Mouse (Mus musculus): ENCODE data around the gene Alx1. TPM values are rescaled to one million over a fixed set of nuclear protein-coding genes. Genes with fewer than 3 reads are reported as not detected.

Alx1 gene
- polyA plus RNA-seq, 1 experiment from 2014 or later: 0.28 TPM

DNA sequence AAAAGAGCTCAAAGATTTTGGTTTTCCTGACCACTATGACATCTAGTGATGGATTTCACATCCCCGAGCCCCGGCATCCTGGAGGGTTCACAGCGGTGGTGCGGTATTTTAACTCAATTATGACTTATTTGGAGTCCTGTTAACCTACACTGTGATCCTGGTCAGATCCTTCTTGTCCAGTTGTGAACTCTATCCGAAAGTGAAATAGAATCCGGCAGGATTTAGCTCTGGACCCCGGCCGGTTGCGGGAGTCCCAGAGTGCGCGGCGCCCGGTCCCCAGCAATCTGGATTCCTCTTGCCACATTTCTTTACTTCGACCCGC is 2.1 kb downstream of the Alx1 start:
- WGBS: under 1% methylated on average over 15 of the region's 15 CpGs
- ATAC-seq: no peak
- Histone ChIP-seq H3K27ac (ENCODE audit: low read length) (no peak overlapping the region), H3K9ac (ENCODE audit: low read depth, low read length) (no peak overlapping the region), H3K4me1 (ENCODE audit: control insufficient read depth, insufficient read depth, low read length) (peaks cover 5% of the 10 kb centered on the region; the same call in 1 of the 2 replicates), H3K36me3 (ENCODE audit: control insufficient read depth, insufficient read depth, low read length) (no peaks in the 10 kb centered on the region), H3K4me2 (ENCODE audit: low read length) (peak overlapping the region; percentile 33), H3K27me3 (ENCODE audit: control insufficient read depth, insufficient read depth, low read depth, low read length) (peaks cover 44% of the 10 kb centered on the region), H3K9me3 (replicated peaks; ENCODE audit: control insufficient read depth, low read length, poor library complexity, severe bottlenecking) (no peaks in the 10 kb centered on the region), H3K4me3 (ENCODE audit: low read depth, low read length) (peak overlapping the region; percentile 1; the same call in 1 of the 2 replicates)

DNA sequence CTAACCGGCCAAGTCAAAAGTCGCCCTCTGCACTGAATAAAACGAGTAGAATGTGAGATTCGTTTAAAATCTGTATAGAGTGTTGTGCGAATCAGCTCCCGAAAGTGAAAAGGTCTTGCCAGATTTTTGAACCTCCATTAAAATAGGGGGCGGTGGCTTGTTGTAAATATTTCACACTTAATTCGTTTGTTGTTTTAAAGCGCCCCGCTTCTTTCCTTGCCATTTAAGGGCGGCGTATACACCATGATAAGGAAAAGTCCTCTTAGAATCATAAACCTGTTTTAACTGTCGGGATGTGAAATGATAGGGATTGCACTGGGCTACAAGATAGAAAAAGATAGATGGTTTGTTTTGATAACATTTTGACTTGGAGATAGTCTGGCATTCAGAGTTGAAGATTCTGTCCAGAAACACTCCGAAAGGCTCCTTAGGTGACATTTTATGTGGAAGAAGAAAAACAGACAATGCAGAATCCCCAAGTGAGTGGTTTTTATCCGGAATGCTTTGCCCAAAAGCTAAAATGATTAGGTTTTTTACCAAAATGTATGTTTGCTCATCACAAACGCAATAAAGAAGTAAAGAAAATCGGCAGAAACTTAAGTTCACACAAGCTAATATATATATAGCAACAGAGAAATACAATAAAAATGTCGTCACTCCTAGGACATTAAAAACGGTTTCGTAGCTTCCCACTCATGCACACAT is 2.6 kb downstream of the Alx1 start:
- Histone ChIP-seq H3K27me3 (ENCODE audit: control insufficient read depth, insufficient read depth, low read depth, low read length) (peaks cover 42% of the 10 kb centered on the region), H3K27ac (ENCODE audit: low read length) (no peak overlapping the region), H3K9me3 (replicated peaks; ENCODE audit: control insufficient read depth, low read length, poor library complexity, severe bottlenecking) (no peaks in the 10 kb centered on the region), H3K4me1 (ENCODE audit: control insufficient read depth, insufficient read depth, low read length) (peaks cover 5% of the 10 kb centered on the region; the same call in 1 of the 2 replicates), H3K4me2 (ENCODE audit: low read length) (no peak overlapping the region), H3K9ac (ENCODE audit: low read depth, low read length) (no peak overlapping the region), H3K36me3 (ENCODE audit: control insufficient read depth, insufficient read depth, low read length) (no peaks in the 10 kb centered on the region), H3K4me3 (ENCODE audit: low read depth, low read length) (no peak overlapping the region)
- no peak for ATAC-seq
- WGBS: 1% methylated on average over 20 of the region's 20 CpGs

DNA sequence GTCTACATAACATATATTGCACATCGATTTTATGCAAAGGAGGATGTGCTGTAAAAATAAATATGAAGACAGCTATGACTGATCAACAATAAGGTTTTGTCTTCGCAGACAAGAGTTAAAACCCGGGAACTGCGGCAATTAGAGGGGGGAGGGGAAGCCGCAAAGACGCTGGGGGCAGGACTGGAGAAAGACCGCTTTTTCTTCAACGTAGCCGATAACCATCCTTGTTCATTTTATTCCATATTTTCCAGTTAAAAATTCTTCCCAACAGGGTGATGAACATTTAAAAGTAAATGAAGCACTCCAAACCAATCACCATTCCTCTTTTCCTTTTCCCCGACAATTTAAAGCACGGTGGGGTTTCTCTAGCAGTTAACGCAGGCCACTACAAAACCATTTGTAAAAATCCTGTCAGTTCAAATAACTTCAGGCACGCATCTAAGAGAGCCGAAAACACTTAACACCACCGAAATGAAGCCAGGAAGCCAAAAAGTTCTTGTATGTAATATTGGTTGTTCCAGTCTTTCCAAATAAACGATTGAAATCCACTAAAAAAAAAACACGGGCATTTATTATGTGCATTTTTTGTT is 3.3 kb downstream of the Alx1 start:
- WGBS: under 1% methylated on average over 17 of the region's 17 CpGs
- Histone ChIP-seq H3K9me3 (replicated peaks; ENCODE audit: control insufficient read depth, low read length, poor library complexity, severe bottlenecking) (no peaks in the 10 kb centered on the region), H3K9ac (ENCODE audit: low read depth, low read length) (no peak overlapping the region), H3K27me3 (ENCODE audit: control insufficient read depth, insufficient read depth, low read depth, low read length) (peaks cover 36% of the 10 kb centered on the region), H3K36me3 (ENCODE audit: control insufficient read depth, insufficient read depth, low read length) (no peaks in the 10 kb centered on the region), H3K4me2 (ENCODE audit: low read length) (no peak overlapping the region), H3K4me3 (ENCODE audit: low read depth, low read length) (no peak overlapping the region), H3K4me1 (ENCODE audit: control insufficient read depth, insufficient read depth, low read length) (peaks cover 5% of the 10 kb centered on the region; the same call in 1 of the 2 replicates), H3K27ac (ENCODE audit: low read length) (no peak overlapping the region)
- ATAC-seq: no peak

DNA sequence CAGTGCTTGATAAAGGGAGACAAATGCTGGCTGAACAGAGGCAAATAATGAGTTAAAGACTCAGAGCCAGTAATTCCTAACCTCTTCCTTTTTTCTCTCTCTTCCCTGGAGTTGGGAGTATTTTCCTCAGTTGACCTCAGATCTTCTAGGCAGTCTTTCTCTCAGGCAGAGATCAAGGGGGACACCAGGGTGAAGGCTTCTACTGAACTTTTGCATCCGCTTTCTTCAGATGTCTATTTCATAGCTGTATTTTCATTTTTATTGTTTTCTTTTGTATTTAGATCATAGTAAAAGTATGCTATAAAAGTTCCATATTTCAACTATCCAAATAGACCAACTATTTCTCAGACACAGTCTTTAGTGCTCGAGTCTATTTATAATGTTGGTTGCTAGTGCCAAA is 27.5 kb downstream of the Alx1 start:
- Histone ChIP-seq H3K27ac (ENCODE audit: low read length) (no peak overlapping the region), H3K27me3 (ENCODE audit: control insufficient read depth, insufficient read depth, low read depth, low read length) (no peaks in the 10 kb centered on the region), H3K4me2 (ENCODE audit: low read length) (no peak overlapping the region), H3K4me3 (ENCODE audit: low read depth, low read length) (no peak overlapping the region), H3K9ac (ENCODE audit: low read depth, low read length) (no peak overlapping the region), H3K4me1 (ENCODE audit: control insufficient read depth, insufficient read depth, low read length) (no peaks in the 10 kb centered on the region), H3K36me3 (ENCODE audit: control insufficient read depth, insufficient read depth, low read length) (no peaks in the 10 kb centered on the region), H3K9me3 (replicated peaks; ENCODE audit: control insufficient read depth, low read length, poor library complexity, severe bottlenecking) (no peaks in the 10 kb centered on the region)
- 83% methylated on average over 2 of the region's 2 CpGs for WGBS
- ATAC-seq: no peak

DNA sequence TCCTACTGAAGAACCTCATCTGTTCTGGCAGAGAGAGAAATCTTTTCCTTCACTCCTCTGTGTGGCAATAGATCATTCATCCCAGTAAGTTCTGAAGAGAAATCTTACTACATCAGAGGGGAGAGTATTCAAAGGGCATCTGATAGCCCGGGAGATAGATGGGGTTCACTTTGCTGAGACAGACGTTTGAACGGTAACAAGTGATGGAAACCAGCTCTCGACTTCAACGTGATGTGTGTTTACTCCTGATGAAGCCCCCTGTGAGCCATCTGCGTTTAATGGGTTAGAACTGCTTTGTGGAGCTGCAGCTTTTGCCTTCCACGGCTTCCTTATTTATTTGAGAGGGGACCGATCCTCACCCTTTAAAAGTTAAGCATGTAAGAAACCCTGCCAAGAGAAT is 29.1 kb downstream of the Alx1 start:
- H3K9ac ChIP-seq (ENCODE audit: low read depth, low read length): no peak overlapping the region
- H3K9me3 ChIP-seq (replicated peaks; ENCODE audit: control insufficient read depth, low read length, poor library complexity, severe bottlenecking): no peaks in the 10 kb centered on the region
- H3K27me3 ChIP-seq (ENCODE audit: control insufficient read depth, insufficient read depth, low read depth, low read length): no peaks in the 10 kb centered on the region
- WGBS: 66% methylated on average over 8 of the region's 8 CpGs
- no peak overlapping the region for H3K4me3 ChIP-seq (ENCODE audit: low read depth, low read length)
- no peak overlapping the region for H3K27ac ChIP-seq (ENCODE audit: low read length)
- no peaks in the 10 kb centered on the region for H3K36me3 ChIP-seq (ENCODE audit: control insufficient read depth, insufficient read depth, low read length)
- H3K4me2 ChIP-seq (ENCODE audit: low read length): no peak overlapping the region
- no peaks in the 10 kb centered on the region for H3K4me1 ChIP-seq (ENCODE audit: control insufficient read depth, insufficient read depth, low read length)
- ATAC-seq: no peak

DNA sequence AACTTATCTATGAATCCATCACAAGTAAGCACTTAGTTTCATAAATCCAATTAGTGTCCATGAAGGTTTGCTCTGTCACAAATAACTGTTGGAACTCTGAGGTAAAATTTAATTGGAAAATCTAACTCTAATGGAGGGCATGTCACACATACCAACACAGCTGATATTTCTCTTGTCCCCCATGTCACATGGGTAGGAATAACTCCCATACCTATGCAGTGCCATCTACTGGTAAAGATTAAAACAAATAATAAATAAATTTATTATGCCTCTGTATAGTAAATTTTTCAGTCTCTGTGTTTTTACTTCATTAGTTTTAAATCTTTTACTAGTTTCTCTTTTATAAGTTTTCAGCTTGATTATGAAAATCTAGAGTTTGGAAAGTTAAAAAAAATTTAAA is 30.4 kb downstream of the Alx1 start:
- Histone ChIP-seq H3K4me1 (ENCODE audit: control insufficient read depth, insufficient read depth, low read length) (no peaks in the 10 kb centered on the region), H3K9ac (ENCODE audit: low read depth, low read length) (no peak overlapping the region), H3K27me3 (ENCODE audit: control insufficient read depth, insufficient read depth, low read depth, low read length) (no peaks in the 10 kb centered on the region), H3K27ac (ENCODE audit: low read length) (no peak overlapping the region), H3K4me2 (ENCODE audit: low read length) (no peak overlapping the region), H3K9me3 (replicated peaks; ENCODE audit: control insufficient read depth, low read length, poor library complexity, severe bottlenecking) (no peaks in the 10 kb centered on the region), H3K4me3 (ENCODE audit: low read depth, low read length) (no peak overlapping the region), H3K36me3 (ENCODE audit: control insufficient read depth, insufficient read depth, low read length) (no peaks in the 10 kb centered on the region)
- no peak for ATAC-seq

DNA sequence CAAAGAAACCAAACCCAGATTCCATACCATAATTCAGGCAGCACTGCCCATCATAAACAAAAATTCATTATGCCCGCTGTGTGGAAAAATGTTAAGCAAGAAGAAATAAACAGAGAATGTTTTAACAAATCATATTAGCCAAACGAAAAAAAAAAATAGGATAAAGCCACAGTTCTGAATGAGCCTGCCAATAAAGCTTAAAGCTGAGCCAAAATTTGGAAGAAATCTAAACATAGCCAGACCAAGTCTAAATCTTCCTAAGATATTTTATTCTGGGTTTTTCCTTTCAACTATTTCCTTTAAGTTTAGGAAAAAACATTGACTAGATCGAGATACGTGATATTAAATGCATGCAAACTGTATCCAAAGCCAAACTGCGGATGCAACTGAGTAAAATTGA is 54.9 kb downstream of the Alx1 start:
- Histone ChIP-seq H3K27me3 (ENCODE audit: control insufficient read depth, insufficient read depth, low read depth, low read length) (no peaks in the 10 kb centered on the region), H3K9me3 (replicated peaks; ENCODE audit: control insufficient read depth, low read length, poor library complexity, severe bottlenecking) (no peaks in the 10 kb centered on the region), H3K36me3 (ENCODE audit: control insufficient read depth, insufficient read depth, low read length) (no peaks in the 10 kb centered on the region), H3K4me2 (ENCODE audit: low read length) (no peak overlapping the region), H3K4me1 (ENCODE audit: control insufficient read depth, insufficient read depth, low read length) (no peaks in the 10 kb centered on the region), H3K9ac (ENCODE audit: low read depth, low read length) (no peak overlapping the region), H3K4me3 (ENCODE audit: low read depth, low read length) (no peak overlapping the region), H3K27ac (ENCODE audit: low read length) (no peak overlapping the region)
- WGBS: 90% methylated on average over 5 of the region's 5 CpGs
- no peak for ATAC-seq

DNA sequence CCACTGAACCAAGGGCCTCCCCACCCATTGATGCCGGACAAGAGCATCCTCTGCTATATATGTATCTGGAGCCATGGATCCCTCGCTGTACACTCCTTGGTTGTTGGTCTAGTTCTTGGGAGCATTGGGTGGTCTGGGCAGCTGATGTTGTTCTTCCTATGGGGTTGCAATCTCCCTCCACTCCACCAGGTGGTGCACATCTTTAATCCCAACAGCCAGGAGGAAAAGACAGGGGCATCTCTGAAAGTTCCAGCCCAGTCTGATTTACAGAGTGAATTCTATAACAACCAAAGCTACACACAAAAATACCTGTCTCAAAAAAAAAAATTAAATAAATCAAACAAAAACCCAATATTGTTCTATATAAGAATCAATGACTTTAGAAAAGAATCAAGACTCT is 70.4 kb downstream of the Alx1 start:
- Histone ChIP-seq H3K9me3 (replicated peaks; ENCODE audit: control insufficient read depth, low read length, poor library complexity, severe bottlenecking) (no peaks in the 10 kb centered on the region), H3K36me3 (ENCODE audit: control insufficient read depth, insufficient read depth, low read length) (no peaks in the 10 kb centered on the region), H3K27me3 (ENCODE audit: control insufficient read depth, insufficient read depth, low read depth, low read length) (no peaks in the 10 kb centered on the region), H3K9ac (ENCODE audit: low read depth, low read length) (no peak overlapping the region), H3K27ac (ENCODE audit: low read length) (no peak overlapping the region), H3K4me2 (ENCODE audit: low read length) (no peak overlapping the region), H3K4me1 (ENCODE audit: control insufficient read depth, insufficient read depth, low read length) (no peaks in the 10 kb centered on the region), H3K4me3 (ENCODE audit: low read depth, low read length) (no peak overlapping the region)
- ATAC-seq: no peak
- 85% methylated on average over 2 of the region's 2 CpGs for WGBS
